Mouse (Mus musculus) spleen, adult 18-20 months (tissue): Measurements from ENCODE around the gene H2al1b.
"Not testable (repeated sequence)": the region's sequence is repeated elsewhere in the genome, so short reads cannot be mapped to it uniquely, and the experiment has no call there.

Experiments used
- DNase-seq, 2 experiments: peaks; one replicate each; pipeline ENCODE4 v3.0.0; 2022; ENCODE audit warnings: mixed read lengths in 2 of 2

Gene H2al1b

DNA sequence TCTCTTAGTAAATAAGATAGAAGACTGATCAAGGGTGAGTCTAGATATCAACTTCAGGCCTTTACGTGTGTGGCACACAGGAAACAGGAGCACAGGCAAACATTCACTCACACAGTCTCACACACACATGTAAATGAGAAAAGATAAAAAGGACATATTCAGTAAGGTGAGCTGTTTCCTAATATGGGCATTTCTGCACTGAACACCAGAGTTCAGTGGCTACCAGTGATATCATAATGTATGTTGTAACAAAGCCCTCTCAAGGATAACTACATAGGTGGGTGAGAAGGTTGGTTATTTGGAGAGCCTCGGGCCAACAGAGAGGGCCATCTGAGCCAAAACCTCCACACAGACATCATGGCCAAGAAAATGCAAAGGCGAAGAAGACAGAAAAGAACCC lies at the start of gene H2al1b:
H2al1b (plus strand) TSS at position 301 of the 400 bp plus-strand sequence.
- DNase-seq: not testable (repeated sequence)

DNA sequence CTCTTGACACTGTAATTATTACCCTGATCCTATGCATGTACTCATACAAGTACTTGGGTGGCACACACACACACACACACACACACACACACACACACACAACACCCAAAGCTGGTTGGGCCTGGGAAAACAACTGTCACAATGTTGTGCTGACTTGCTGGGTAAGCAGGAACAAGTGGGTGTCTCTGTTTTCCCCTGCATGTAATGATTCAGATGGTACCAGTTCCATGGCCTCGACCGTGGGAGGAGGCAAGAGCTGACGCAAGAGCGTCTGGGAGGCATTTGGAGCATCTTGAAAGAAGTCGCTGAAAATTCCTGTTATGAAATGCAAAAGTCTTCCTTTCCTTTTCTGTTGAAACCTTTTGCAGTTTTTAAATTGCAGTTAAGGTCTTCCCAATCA lies 48.2 kb upstream of the H2al1b start:
- no peak for DNase-seq

DNA sequence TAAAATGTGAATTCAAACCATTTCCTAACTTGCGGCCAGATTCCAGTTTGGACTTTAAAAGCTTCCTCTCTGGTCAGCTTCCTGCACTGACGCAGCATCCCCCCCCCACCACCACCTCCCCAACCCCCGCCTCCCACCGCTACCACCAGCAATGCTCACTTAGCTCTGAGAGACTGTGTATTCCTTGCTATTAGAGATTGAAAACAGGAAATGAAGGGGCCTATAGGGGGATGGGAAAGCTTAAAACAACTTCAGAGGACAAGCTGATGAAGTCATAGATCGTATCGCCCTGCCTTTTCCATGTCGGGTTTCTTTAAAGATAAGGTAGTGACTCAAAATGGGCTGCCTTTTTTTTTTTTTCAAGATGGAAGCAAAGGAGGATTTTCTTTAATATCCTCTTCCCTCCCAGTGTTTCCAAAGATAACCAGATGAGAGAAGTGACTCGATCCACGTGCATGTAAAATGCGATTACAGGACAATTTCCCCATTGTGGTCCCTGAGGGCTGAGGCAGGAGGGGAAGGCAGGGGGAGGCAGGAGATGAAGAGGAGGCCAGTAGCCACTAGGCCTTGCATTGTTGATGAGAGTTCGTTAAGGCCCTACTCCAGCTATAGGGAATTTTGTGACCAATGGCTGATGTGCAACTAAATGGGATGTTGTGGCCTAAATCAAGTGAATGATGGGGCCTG lies 47.6 kb upstream of the H2al1b start:
- no peak for DNase-seq

DNA sequence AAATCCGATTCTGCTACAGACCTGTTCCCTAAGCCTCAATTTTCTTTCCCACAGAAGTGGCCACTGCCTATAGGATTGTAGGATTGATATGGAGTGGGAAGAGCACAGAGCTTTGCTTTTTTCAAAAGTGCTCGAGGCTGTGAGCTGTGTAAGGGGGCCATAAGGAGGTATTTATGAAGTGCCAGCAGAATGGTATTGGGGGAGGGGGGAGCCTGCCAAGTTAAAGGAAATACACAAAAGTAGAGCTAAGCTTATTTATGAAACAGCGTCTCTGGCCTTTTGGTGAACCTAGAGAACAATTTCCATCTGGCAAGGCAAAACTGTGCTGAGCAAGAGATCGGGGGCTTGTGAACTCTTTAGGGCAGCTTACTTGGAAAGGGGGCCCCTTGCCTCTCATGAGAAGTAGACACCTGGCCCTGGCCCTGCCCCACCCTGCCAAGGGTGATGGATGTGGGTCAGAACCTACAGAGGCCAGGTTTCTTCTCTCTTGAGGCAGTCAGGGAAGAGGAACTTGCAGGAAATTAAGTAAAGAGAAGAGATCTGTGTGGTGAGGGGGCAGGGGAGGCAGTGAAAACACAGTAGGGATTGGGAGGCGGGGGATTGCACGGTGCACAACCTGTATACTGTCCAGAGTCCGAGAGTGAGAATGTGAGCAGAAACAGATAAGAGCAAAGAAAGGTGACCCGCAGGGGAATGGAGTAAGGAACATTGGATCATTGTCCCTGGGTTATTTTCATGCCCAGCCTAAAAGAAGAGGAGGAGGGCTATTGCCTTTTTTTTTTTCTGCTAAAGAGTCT lies 46.5 kb upstream of the H2al1b start:
- no peak for DNase-seq

DNA sequence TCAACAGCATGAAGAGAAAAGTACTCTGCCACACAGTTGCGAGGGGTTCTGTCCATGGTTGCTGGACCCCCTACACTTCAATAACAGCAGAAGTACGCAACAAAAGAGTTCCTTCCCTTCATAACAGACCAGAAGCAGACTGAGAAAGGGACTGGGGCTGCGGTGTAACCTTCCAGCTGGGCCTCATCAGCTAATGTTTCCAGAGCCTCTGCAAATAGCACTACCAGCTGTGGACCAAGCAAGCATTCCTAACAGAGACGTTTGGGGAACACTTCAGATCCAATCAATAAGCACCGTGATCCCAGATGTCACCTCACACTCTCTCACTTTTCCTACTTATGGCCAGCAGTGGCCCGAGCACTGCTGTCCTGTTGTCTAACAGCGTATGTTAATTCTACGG lies 37.3 kb upstream of the H2al1b start:
- DNase-seq: no peak

DNA sequence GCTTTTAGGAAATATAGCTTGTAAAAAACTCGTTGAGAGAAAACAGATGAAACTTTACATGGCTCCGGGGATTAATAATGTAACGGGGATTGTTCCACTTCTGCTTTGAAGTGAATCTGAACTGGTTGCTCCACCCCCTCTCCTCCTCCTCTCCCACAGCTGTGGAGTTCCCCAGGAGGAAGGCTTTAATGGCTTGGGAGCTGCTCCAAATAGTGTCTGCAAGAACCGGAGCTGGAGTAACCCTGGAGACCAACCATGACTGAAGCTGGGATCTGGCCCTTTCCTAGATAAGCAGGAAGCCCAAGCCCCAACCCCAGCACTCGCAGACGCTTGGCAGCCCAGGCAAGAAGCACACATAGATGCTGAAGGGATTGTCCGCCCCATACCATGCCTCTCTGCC lies 34.4 kb upstream of the H2al1b start:
- no peak for DNase-seq

DNA sequence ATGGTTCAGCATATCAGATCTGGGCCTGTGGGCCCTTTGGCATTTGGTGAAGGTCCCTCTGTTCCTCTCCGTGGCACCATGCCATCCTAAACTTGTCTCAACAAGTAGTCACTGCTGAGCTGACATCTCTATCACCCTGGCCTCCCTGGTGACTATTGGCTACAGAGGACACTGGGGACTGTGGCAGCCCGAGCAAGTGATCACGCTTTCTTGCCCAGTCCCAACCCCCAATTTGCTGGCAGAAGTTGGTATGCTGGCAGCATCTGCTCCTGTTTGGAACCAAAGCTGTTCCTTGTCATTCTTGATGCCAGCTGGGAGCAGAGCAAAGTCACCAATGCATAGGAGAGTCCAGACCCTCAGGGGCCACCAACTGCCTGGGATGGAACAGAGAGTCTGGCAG lies 33.2 kb upstream of the H2al1b start:
- no peak for DNase-seq

DNA sequence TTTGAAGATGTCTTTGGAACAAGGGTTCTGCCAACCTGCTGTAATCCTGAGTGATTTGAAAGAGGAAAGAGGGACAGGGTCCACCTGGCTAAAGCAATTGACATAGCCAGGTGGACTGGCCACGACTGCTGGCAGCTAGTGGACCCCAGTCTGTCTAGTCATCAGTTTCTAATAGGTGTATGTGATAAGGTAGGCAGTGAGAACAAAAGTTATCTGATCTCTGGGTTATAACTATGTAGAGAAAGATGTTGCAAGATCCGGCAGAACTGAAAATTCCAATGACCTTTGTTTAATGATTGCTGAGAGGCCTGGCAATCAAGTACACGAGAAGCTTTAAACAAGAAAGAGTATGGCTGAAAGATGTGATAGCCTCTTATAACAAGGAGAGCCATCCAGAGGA lies 29.0 kb upstream of the H2al1b start:
- DNase-seq: no peak

DNA sequence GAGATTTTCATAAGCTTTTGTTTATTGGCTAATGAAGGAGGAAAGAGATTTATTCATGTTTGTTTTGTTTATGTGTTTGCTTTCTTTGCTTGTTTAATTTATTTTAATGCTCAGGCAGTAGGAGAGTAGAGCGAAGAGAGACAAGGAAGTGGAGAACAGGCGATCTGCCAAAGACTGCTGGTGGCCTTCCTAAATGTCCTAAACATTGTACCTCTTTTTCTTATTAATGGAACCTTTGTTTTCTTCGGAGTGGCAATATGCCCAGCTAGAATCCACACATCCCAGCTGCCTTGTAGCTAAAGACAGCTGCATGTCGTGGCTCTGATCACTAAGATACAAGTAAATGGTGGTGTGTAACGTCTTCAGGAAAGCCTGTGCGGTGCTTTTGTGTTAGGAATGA lies 25.1 kb upstream of the H2al1b start:
- DNase-seq: no peak

DNA sequence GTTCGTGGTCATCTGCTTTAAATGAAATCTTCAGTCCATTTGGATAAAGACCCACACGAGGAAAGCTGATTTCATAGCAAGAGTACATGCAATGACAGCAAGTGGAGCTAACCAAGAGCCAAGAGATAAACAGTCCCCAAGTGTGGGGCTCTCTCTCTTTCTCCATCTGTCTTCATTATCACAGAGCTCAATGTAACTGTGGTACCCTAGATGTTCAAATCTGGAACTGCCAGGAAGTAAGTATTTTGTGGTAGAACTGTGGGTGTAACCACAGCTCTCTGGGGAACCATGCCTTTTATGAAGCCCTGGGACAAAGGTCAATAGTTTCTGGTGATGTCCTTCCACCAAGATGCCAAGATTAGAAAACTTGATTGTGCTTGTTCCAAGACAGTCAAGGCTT lies 21.5 kb upstream of the H2al1b start:
- no peak for DNase-seq

DNA sequence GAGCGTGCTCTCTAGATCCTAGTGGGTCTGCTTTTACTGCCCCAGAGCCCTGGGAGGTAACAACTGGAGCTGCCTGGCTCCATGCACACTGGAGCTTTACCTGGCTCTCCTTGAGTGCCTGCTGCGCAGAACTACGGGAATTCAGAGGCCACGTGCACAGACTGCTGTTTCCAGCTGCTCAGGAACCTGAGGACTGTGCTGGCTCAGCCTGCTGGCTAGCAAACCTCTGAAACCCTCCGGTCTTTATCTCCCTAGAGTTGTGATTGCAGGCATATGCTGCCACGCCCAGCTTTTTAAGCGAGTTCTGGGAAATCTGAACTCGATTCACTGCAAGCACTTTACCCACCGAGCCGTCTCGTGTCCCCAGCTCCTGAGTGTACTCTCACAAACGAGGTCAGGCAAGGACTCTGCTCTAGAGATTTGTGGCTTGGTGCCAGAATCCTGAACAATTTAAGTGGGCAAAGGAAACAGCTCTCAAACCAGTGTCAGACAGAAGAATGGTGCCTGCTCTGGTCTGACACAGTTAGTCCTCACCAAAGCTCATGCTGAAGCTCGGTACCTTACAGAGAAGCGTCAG lies 13.8 kb upstream of the H2al1b start:
- DNase-seq: no peak

DNA sequence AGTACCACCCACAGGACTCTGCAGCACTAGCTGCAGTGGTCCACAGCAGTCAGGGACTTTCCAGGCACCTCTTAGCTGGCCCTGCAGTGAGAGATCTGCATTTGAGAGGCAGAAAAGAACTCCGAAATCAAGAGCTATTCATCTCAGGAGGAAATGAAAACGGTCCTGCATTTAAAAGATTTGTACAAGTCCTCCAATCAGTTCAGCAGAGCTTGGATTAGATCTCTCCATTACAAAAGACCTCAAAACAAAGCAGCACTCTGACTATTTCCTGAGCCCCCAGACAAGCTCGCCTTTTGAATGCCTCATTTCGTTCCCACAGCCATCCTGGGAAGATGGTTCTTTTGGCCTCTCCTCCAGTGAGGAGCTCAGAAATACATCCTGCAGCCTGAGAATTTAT lies 13.0 kb upstream of the H2al1b start:
- no peak for DNase-seq

DNA sequence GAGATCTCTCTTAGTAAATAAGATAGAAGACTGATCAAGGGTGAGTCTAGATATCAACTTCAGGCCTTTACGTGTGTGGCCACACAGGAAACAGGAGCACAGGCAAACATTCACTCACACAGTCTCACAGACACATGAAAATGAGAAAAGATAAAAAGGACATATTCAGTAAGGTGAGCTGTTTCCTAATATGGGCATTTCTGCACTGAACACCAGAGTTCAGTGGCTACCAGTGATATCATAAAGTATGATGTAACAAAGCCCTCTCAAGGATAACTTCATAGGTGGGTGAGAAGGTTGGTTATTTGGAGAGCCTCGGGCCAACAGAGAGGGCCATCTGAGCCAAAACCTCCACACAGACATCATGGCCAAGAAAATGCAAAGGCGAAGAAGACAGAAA lies 3.3 kb upstream of the H2al1b start, which contains the start of gene H2al1a:
H2al1a (plus strand) TSS at position 301 of the 400 bp plus-strand sequence.
- not testable (repeated sequence) for DNase-seq

DNA sequence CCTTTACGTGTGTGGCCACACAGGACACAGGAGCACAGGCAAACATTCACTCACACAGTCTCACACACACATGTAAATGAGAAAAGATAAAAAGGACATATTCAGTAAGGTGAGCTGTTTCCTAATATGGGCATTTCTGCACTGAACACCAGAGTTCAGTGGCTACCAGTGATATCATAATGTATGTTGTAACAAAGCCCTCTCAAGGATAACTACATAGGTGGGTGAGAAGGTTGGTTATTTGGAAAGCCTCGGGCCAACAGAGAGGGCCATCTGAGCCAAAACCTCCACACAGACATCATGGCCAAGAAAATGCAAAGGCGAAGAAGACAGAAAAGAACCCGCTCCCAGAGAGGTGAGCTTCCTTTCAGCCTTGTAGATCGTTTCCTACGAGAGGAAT lies 3.1 kb downstream of the H2al1b start, which contains the start of gene H2al1c:
H2al1c (plus strand) TSS at position 301 of the 400 bp plus-strand sequence.
- not testable (repeated sequence) for DNase-seq

DNA sequence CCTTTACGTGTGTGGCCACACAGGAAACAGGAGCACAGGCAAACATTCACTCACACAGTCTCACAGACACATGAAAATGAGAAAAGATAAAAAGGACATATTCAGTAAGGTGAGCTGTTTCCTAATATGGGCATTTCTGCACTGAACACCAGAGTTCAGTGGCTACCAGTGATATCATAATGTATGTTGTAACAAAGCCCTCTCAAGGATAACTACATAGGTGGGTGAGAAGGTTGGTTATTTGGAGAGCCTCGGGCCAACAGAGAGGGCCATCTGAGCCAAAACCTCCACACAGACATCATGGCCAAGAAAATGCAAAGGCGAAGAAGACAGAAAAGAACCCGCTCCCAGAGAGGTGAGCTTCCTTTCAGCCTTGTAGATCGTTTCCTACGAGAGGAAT lies 6.3 kb downstream of the H2al1b start, which contains the start of gene H2al1d:
H2al1d (plus strand) TSS at position 301 of the 400 bp plus-strand sequence.
- DNase-seq: not testable (repeated sequence)

DNA sequence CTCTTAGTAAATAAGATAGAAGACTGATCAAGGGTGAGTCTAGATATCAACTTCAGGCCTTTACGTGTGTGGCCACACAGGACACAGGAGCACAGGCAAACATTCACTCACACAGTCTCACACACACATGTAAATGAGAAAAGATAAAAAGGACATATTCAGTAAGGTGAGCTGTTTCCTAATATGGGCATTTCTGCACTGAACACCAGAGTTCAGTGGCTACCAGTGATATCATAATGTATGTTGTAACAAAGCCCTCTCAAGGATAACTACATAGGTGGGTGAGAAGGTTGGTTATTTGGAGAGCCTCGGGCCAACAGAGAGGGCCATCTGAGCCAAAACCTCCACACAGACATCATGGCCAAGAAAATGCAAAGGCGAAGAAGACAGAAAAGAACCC lies 9.4 kb downstream of the H2al1b start, which contains the start of gene H2al1e:
H2al1e (plus strand) TSS at position 301 of the 400 bp plus-strand sequence.
- not testable (repeated sequence) for DNase-seq

DNA sequence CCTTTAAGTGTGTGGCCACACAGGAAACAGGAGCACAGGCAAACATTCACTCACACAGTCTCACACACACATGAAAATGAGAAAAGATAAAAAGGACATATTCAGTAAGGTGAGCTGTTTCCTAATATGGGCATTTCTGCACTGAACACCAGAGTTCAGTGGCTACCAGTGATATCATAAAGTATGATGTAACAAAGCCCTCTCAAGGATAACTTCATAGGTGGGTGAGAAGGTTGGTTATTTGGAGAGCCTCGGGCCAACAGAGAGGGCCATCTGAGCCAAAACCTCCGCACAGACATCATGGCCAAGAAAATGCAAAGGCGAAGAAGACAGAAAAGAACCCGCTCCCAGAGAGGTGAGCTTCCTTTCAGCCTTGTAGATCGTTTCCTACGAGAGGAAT lies 12.6 kb downstream of the H2al1b start, which contains the start of gene H2al1f:
H2al1f (plus strand) TSS at position 301 of the 400 bp plus-strand sequence.
- DNase-seq: not testable (repeated sequence)

DNA sequence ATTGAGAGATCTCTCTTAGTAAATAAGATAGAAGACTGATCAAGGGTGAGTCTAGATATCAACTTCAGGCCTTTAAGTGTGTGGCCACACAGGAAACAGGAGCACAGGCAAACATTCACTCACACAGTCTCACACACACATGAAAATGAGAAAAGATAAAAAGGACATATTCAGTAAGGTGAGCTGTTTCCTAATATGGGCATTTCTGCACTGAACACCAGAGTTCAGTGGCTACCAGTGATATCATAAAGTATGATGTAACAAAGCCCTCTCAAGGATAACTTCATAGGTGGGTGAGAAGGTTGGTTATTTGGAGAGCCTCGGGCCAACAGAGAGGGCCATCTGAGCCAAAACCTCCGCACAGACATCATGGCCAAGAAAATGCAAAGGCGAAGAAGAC lies 15.7 kb downstream of the H2al1b start, which contains the start of gene H2al1g:
H2al1g (plus strand) TSS at position 301 of the 400 bp plus-strand sequence.
- DNase-seq: not testable (repeated sequence)

DNA sequence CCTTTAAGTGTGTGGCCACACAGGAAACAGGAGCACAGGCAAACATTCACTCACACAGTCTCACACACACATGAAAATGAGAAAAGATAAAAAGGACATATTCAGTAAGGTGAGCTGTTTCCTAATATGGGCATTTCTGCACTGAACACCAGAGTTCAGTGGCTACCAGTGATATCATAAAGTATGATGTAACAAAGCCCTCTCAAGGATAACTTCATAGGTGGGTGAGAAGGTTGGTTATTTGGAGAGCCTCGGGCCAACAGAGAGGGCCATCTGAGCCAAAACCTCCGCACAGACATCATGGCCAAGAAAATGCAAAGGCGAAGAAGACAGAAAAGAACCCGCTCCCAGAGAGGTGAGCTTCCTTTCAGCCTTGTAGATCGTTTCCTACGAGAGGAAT lies 19.0 kb downstream of the H2al1b start, which contains the start of gene H2al1h:
H2al1h (plus strand) TSS at position 301 of the 400 bp plus-strand sequence.
- DNase-seq: not testable (repeated sequence)

DNA sequence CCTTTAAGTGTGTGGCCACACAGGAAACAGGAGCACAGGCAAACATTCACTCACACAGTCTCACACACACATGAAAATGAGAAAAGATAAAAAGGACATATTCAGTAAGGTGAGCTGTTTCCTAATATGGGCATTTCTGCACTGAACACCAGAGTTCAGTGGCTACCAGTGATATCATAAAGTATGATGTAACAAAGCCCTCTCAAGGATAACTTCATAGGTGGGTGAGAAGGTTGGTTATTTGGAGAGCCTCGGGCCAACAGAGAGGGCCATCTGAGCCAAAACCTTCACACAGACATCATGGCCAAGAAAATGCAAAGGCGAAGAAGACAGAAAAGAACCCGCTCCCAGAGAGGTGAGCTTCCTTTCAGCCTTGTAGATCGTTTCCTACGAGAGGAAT lies 22.1 kb downstream of the H2al1b start, which contains the start of gene H2al1i:
H2al1i (plus strand) TSS at position 301 of the 400 bp plus-strand sequence.
- not testable (repeated sequence) for DNase-seq

DNA sequence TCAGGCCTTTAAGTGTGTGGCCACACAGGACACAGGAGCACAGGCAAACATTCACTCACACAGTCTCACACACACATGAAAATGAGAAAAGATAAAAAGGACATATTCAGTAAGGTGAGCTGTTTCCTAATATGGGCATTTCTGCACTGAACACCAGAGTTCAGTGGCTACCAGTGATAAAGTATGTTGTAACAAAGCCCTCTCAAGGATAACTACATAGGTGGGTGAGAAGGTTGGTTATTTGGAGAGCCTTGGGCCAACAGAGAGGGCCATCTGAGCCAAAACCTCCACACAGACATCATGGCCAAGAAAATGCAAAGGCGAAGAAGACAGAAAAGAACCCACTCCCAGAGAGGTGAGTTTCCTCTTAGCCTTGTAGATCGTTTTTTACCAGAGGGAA lies 25.3 kb downstream of the H2al1b start, which contains the start of gene H2al1j:
H2al1j (plus strand) TSS at position 301 of the 400 bp plus-strand sequence.
- not testable (repeated sequence) for DNase-seq

DNA sequence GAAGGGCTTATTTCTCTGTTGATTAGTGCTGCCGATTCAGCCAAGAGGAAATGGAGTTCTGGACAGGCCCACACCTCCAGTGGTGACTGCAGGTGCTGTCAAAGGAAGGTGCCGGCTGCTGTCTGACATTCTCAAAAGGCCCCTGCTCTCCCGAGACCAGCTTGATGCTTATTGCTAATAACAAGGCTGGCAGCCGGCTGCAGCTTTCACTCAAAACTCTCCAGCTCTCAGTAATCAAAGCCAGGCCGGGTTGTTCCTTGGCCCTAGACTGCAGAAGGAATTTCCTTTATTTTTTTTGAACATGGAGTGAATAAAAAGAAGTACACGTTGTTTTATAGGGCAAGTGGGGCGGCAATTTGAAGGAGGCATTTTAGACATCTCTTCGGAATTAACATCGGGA lies 43.5 kb downstream of the H2al1b start:
- no peak for DNase-seq

DNA sequence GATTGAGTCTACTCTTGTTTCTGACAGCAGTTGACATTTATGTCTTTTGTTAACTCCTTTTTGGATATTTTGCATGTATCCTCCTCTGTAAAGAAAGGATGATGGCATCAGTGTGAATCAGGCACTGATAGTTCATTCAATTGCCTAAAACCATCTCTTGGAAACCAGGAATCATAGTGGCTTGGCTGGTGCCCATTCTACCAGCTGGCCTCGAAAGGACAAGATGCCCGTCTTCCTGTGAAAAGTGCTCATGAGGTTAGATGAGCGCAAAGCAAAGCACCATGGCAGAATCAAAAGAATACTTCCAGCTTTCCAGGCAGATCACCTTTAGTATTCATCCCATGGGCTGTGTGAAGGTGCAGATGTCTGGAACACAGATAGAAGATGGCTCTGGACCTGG lies 44.5 kb downstream of the H2al1b start:
- DNase-seq: no peak
